Mouse (Mus musculus) G1E (cell line): ENCODE data around the gene Mgl2.

Experiments used
- CTCF ChIP-seq: IDR thresholded peaks from 2 replicates; pipeline ENCODE4 v1.5.1; 2012; ENCODE audit warnings: low read depth, low read length, inconsistent platforms, mixed read lengths
- GATA1 ChIP-seq: IDR thresholded peaks from 2 replicates; pipeline ENCODE4 v1.6.1; 2012; ENCODE audit warnings: borderline replicate concordance, low read length, inconsistent platforms, mixed read lengths
- GATA2 ChIP-seq: IDR thresholded peaks from 2 replicates; pipeline ENCODE4 v1.6.1; 2012; ENCODE audit warnings: low read depth, low read length, inconsistent platforms, borderline replicate concordance
- POLR2AphosphoS5 ChIP-seq: IDR thresholded peaks from 2 replicates; pipeline ENCODE4 v1.6.1; 2012; ENCODE audit warnings: low read depth, low read length, inconsistent platforms; ENCODE audit not compliant: insufficient replicate concordance
- TAL1 ChIP-seq: conservative IDR thresholded peaks from 2 replicates; pipeline ENCODE4 v1.6.1; 2012; ENCODE audit warnings: low read depth, low read length, inconsistent platforms, mixed read lengths

- TF ChIP-seq CTCF (no peak), GATA1 (no peak), POLR2AphosphoS5 (no peak), TAL1 (no peak), GATA2 (no peak)
These were observed 42.2 kb downstream of the Mgl2 start for GRCm38 (mm10) chr11:70172298-70172697.
